Mouse (Mus musculus) kidney, adult 2 months (tissue): ENCODE results near the gene Cnot4. TPM values are rescaled to one million over a fixed set of nuclear protein-coding genes. Genes with fewer than 3 reads are reported as not detected.

Source experiments
- DNase-seq: peaks from one replicate; pipeline ENCODE4 v3.0.0; 2021
- H3K27ac ChIP-seq: fragments of 200-500 bp; 2 replicates; pipeline ENCODE4 v1.5.1; 2012; ENCODE audit warnings: low read depth, low read length, control low read depth, inconsistent platforms; ENCODE audit not compliant: insufficient read depth
- H3K27me3 ChIP-seq: fragments of 200-500 bp; replicated peaks from 2 replicates; pipeline ENCODE4 v1.6.1; 2012; ENCODE audit warnings: mild to moderate bottlenecking, moderate library complexity, low read length, inconsistent platforms; ENCODE audit not compliant: control insufficient read depth, insufficient read depth
- H3K36me3 ChIP-seq: fragments of 200-500 bp; 2 replicates; pipeline ENCODE4 v1.6.1; 2012; ENCODE audit warnings: mild to moderate bottlenecking, moderate library complexity, low read length, inconsistent platforms; ENCODE audit not compliant: control insufficient read depth, insufficient read depth
- H3K4me1 ChIP-seq: fragments of 200-500 bp; 2 replicates; pipeline ENCODE4 v1.6.1; 2011; ENCODE audit warnings: low read length; ENCODE audit not compliant: control insufficient read depth, insufficient read depth
- H3K4me3 ChIP-seq: fragments of 200-500 bp; 2 replicates; pipeline ENCODE4 v1.5.1; 2011; ENCODE audit warnings: mild to moderate bottlenecking, low read depth, low read length, control low read depth; ENCODE audit not compliant: insufficient read depth
- CTCF ChIP-seq: fragments of 200-500 bp; conservative IDR thresholded peaks from 2 replicates; pipeline ENCODE4 v1.5.1; 2011; ENCODE audit warnings: low read depth, mild to moderate bottlenecking, control low read depth, low read length, moderate library complexity, mixed read lengths; ENCODE audit not compliant: insufficient read depth, insufficient read length
- POLR2A ChIP-seq: fragments of 200-500 bp; IDR thresholded peaks from one replicate; pipeline ENCODE4 v1.6.1; 2011; ENCODE audit warnings: low read depth, low read length, control low read depth
- WGBS: fragments of 180-500 bp; shearing (Covaris S2); methylation state at CpG from one replicate; pipeline ENCODE4 v1.1.7; 2018; 5-methylcytosine and 5-hydroxymethylcytosine counted together
- polyA plus RNA-seq: library from polyadenylated mRNA; depleted of rRNA; stranded (reverse); fragments of >200 nt; gene quantifications from 2 replicates; pipeline ENCODE4 v1.2.3, GENCODE M21; 2012

The Cnot4 gene
- polyA plus RNA-seq, 1 experiment, result 13.5 TPM

- peak; percentile 40 for DNase-seq
- Histone ChIP-seq H3K27me3 (no peaks in the 10 kb centered on the region; the same call in 1 of the 2 replicates), H3K27ac (no peak overlapping the region), H3K36me3 (no peaks in the 10 kb centered on the region), H3K4me1 (no peaks in the 10 kb centered on the region), H3K4me3 (no peak overlapping the region)
- WGBS, result 50% methylated on average over 4 of the region's 4 CpGs
- TF ChIP-seq POLR2A (no peak), CTCF (no peak)
Observed at GRCm38 (mm10) chr6:35169250-35169649, 35.7 kb upstream of the Cnot4 start.

GRCm38 (mm10) chr6:35154540-35154939 is 21.0 kb upstream of the Cnot4 start:
- no peak overlapping the region for H3K4me3 ChIP-seq
- no peaks in the 10 kb centered on the region for H3K4me1 ChIP-seq
- H3K36me3 ChIP-seq, result no peaks in the 10 kb centered on the region
- no peak for DNase-seq
- no peaks in the 10 kb centered on the region for H3K27me3 ChIP-seq
- H3K27ac ChIP-seq, result no peak overlapping the region
- TF ChIP-seq POLR2A (no peak), CTCF (no peak)

- DNase-seq, result no peak
- no peaks in the 10 kb centered on the region for H3K4me1 ChIP-seq
- no peak overlapping the region for H3K27ac ChIP-seq
- no peak overlapping the region for H3K4me3 ChIP-seq
- no peak for TF ChIP-seq CTCF
- TF ChIP-seq POLR2A, result no peak
- 85% methylated on average over 3 of the region's 3 CpGs for WGBS
- no peaks in the 10 kb centered on the region for H3K36me3 ChIP-seq
- H3K27me3 ChIP-seq, result no peaks in the 10 kb centered on the region
Observed at GRCm38 (mm10) chr6:35147726-35148422, 14.3 kb upstream of the Cnot4 start.

GRCm38 (mm10) chr6:35145569-35145968 is 12.0 kb upstream of the Cnot4 start:
- TF ChIP-seq CTCF (0 out of 2 replicates have a peak, but pooled peaks have one; percentile 4), POLR2A (no peak)
- no peaks in the 10 kb centered on the region for H3K27me3 ChIP-seq
- WGBS, result 87% methylated on average over 2 of the region's 2 CpGs
- no peak overlapping the region for H3K4me3 ChIP-seq
- no peaks in the 10 kb centered on the region for H3K36me3 ChIP-seq
- DNase-seq, result no peak
- H3K4me1 ChIP-seq, result no peaks in the 10 kb centered on the region
- H3K27ac ChIP-seq, result no peak overlapping the region

- WGBS, result 100% methylated on average over 1 of the region's 1 CpGs
- no peaks in the 10 kb centered on the region for H3K36me3 ChIP-seq
- no peak overlapping the region for H3K4me3 ChIP-seq
- H3K27ac ChIP-seq, result no peak overlapping the region
- no peaks in the 10 kb centered on the region for H3K27me3 ChIP-seq
- H3K4me1 ChIP-seq, result no peaks in the 10 kb centered on the region
- no peak for DNase-seq
- no peak for TF ChIP-seq POLR2A
- no peak for TF ChIP-seq CTCF
Observed at GRCm38 (mm10) chr6:35140351-35140750, 6.8 kb upstream of the Cnot4 start.

GRCm38 (mm10) chr6:35134844-35135243 is 1.3 kb upstream of the Cnot4 start:
- Histone ChIP-seq H3K36me3 (no peaks in the 10 kb centered on the region), H3K4me1 (peaks cover 5% of the 10 kb centered on the region; the same call in 1 of the 2 replicates), H3K27ac (no peak overlapping the region), H3K4me3 (no peak overlapping the region), H3K27me3 (no peaks in the 10 kb centered on the region)
- DNase-seq, result no peak
- TF ChIP-seq CTCF (no peak), POLR2A (no peak)
- 52% methylated on average over 2 of the region's 2 CpGs for WGBS

GRCm38 (mm10) chr6:35133246-35133578 is 312 bp downstream of the Cnot4 start:
- Histone ChIP-seq H3K36me3 (no peaks in the 10 kb centered on the region), H3K4me3 (peak overlapping the region; percentile 68), H3K4me1 (peaks cover 5% of the 10 kb centered on the region; the same call in 1 of the 2 replicates), H3K27ac (peak overlapping the region; percentile 61), H3K27me3 (no peaks in the 10 kb centered on the region)
- under 1% methylated on average over 21 of the region's 25 CpGs for WGBS
- DNase-seq, result no peak
- TF ChIP-seq POLR2A (no peak), CTCF (no peak)

- peak overlapping the region; percentile 68 for H3K4me3 ChIP-seq
- H3K4me1 ChIP-seq, result peaks cover 5% of the 10 kb centered on the region; the same call in 1 of the 2 replicates
- no peak for TF ChIP-seq CTCF
- TF ChIP-seq POLR2A, result no peak
- 1% methylated on average over 11 of the region's 11 CpGs for WGBS
- no peaks in the 10 kb centered on the region for H3K27me3 ChIP-seq
- H3K27ac ChIP-seq, result no peak overlapping the region
- no peak for DNase-seq
- H3K36me3 ChIP-seq, result no peaks in the 10 kb centered on the region
Observed at GRCm38 (mm10) chr6:35132806-35133205, 718 bp downstream of the Cnot4 start.
